Mouse (Mus musculus): Measurements from ENCODE around the gene Vwc2l.

Vwc2l gene

GRCm38 (mm10) chr1:70911235-70911634 lies 185.7 kb downstream of the Vwc2l start:
- DNase-seq (ENCODE audit: inconsistent ontology term) = peak; percentile 39

- no peak for DNase-seq (ENCODE audit: inconsistent ontology term)
These were observed 187.6 kb downstream of the Vwc2l start for GRCm38 (mm10) chr1:70913071-70913470.

- peak; percentile 39 for DNase-seq (ENCODE audit: inconsistent ontology term)
These were observed 192.9 kb downstream of the Vwc2l start for GRCm38 (mm10) chr1:70918173-70919036.

- DNase-seq (ENCODE audit: inconsistent ontology term) = no peak
These were observed 207.5 kb downstream of the Vwc2l start for GRCm38 (mm10) chr1:70933016-70933415.

Data from Muller cell, postnatal 12 days (primary cell).